Mouse (Mus musculus) liver, embryonic 14.5 days (tissue): ENCODE data around the gene Ccdc40.

ENCODE experiments used
- CTCF ChIP-seq: IDR thresholded peaks from 2 replicates; pipeline ENCODE4 v1.5.1; 2016; ENCODE audit warnings: antibody characterized with exemption, low read depth, control low read depth
- EP300 ChIP-seq: IDR thresholded peaks from 2 replicates; pipeline ENCODE4 v1.6.1; 2016; ENCODE audit warnings: antibody characterized with exemption, low read depth

GRCm38 (mm10) chr11:119239480-119239879 is 11.1 kb downstream of the Ccdc40 start:
- TF ChIP-seq CTCF (no peak), EP300 (no peak)
